Mouse (Mus musculus) olfactory bulb, adult 2 months (tissue): ENCODE data around the gene Prss36.

Source experiments
- CTCF ChIP-seq: fragments of 200-500 bp; IDR thresholded peaks from 2 replicates; pipeline ENCODE4 v1.5.1; 2012; ENCODE audit warnings: low read depth, mild to moderate bottlenecking, low read length, moderate library complexity; ENCODE audit not compliant: insufficient read depth
- POLR2A ChIP-seq: fragments of 200-500 bp; IDR thresholded peaks from 2 replicates; pipeline ENCODE4 v1.6.1; 2012; ENCODE audit warnings: mild to moderate bottlenecking, low read depth, low read length, moderate library complexity; ENCODE audit not compliant: insufficient read depth

DNA sequence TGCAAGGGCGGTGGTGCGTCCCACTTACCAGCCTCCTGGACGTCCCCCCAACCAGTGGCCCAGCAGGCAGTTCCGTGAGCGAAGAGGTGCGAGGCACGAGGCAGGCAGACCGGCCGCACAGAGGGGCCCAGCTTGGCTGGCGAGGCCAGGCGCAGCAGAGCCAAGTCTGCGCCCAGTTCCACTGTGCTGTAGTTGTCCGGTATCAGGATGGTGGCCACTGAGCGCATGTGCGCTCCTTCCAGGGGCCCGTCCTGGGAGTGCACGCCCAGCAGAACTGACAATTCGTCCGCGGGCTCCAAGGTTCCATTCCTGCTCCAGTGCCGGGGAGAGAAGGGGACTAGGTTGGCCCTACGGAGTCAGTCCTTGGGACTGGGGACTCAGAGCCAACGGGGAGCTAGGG, 1.9 kb downstream of the Prss36 start:
- no peak for TF ChIP-seq CTCF
- TF ChIP-seq POLR2A: no peak
